1 mouse cellular context compared by ENCODE assay signal in genomic region chr19:42737753-42738152, GRCm38 (mm10).
A peak's percentile ranks its signal among the peaks of the same experiment; 100 is the strongest.
TF ChIP-seq lines count a peak whose summit lies in the region.

No protein-coding gene starts in this region.

TF ChIP-seq in MEL, 35 proteins besides CTCF, POLR2A, EP300 and RAD21 (continued from another document):
- peak; percentile 41; the same call in 1 of the 2 replicates for TF ChIP-seq GATA1 (IDR thresholded peaks at IDR 0.05; ENCODE audit: low read depth, low read length)
